Mouse (Mus musculus): ENCODE data around the gene Zfp872. TPM values are rescaled to one million over a fixed set of nuclear protein-coding genes. Genes with fewer than 3 reads are reported as not detected.

Gene Zfp872
- total and polyA plus RNA-seq, 3 experiments: not detected

GRCm38 (mm10) chr9:22156497-22157245 is 31.2 kb upstream of the Zfp872 start, which contains the start of gene Pigyl (continued):
- TF ChIP-seq GABPA (IDR thresholded peaks at IDR 0.05; ENCODE audit: low read depth, low read length): no peak
- TF ChIP-seq CHD1 (IDR thresholded peaks at IDR 0.05; ENCODE audit: low read depth, low read length): 0 out of 2 replicates have a peak, but pooled peaks have one; percentile 34
- TF ChIP-seq ZC3H11A (IDR thresholded peaks at IDR 0.05; ENCODE audit: low read depth, low read length): no peak
- peak; percentile 49; the same call in 1 of the 2 replicates for TF ChIP-seq MYC (IDR thresholded peaks at IDR 0.05; ENCODE audit: low read depth, low read length)
- no peak for TF ChIP-seq TAL1 (IDR thresholded peaks at IDR 0.05; ENCODE audit: low read length)
- peak; percentile 72 for TF ChIP-seq USF1 (IDR thresholded peaks at IDR 0.05; ENCODE audit: low read depth, low read length)
- no peak for TF ChIP-seq MEF2A (IDR thresholded peaks at IDR 0.05; ENCODE audit: extremely low read depth, insufficient replicate concordance, low read depth, low read length, poor library complexity, severe bottlenecking)
- no peak; the same call in 1 of the 2 replicates for TF ChIP-seq RAD21 (IDR thresholded peaks at IDR 0.05; ENCODE audit: low read depth, low read length)
- no peak for TF ChIP-seq MYB (IDR thresholded peaks at IDR 0.05; ENCODE audit: low read depth, low read length)
- TF ChIP-seq POLR2AphosphoS5 (IDR thresholded peaks at IDR 0.05; ENCODE audit: borderline replicate concordance, low read depth, low read length): no peak
- peak; percentile 84 for TF ChIP-seq HCFC1 (IDR thresholded peaks at IDR 0.05; ENCODE audit: low read depth, low read length)
- TF ChIP-seq BHLHE40 (IDR thresholded peaks at IDR 0.05; ENCODE audit: borderline replicate concordance, low read depth, low read length): 0 out of 2 replicates have a peak, but pooled peaks have one; percentile 8
- peak; percentile 35; the same call in 1 of the 2 replicates for TF ChIP-seq RCOR1 (IDR thresholded peaks at IDR 0.05; ENCODE audit: low read depth, low read length)
- peak; percentile 97 for TF ChIP-seq ZMIZ1 (IDR thresholded peaks at IDR 0.05; ENCODE audit: low read depth, low read length)
- peak; percentile 55 for TF ChIP-seq ZNF384 (IDR thresholded peaks at IDR 0.05; ENCODE audit: low read depth, low read length)
- TF ChIP-seq SIN3A (IDR thresholded peaks at IDR 0.05; ENCODE audit: low read length): peak; percentile 87
- peak; percentile 37 for TF ChIP-seq SMC3 (IDR thresholded peaks at IDR 0.05; ENCODE audit: low read depth, low read length)
- TF ChIP-seq ETS1 (IDR thresholded peaks at IDR 0.05; ENCODE audit: low read depth, low read length): no peak; the same call in 1 of the 2 replicates
- TF ChIP-seq KAT2A (conservative IDR thresholded peaks at IDR 0.05; ENCODE audit: low read depth, low read length): peak; percentile 72
- TF ChIP-seq MAX (IDR thresholded peaks at IDR 0.05; ENCODE audit: low read length): peak; percentile 76
- TF ChIP-seq GATA1 (IDR thresholded peaks at IDR 0.05; ENCODE audit: low read depth, low read length): no peak
- TF ChIP-seq POLR2A (IDR thresholded peaks at IDR 0.05; ENCODE audit: control insufficient read depth in 1 of 2, insufficient read depth in 1 of 2, low read depth in 1 of 2, low read length in 2 of 2, poor library complexity in 1 of 2): peak; percentile 98 to 99
- peak; percentile 98 for TF ChIP-seq POLR2AphosphoS2 (IDR thresholded peaks at IDR 0.05; ENCODE audit: low read length)
- TF ChIP-seq NELFE (IDR thresholded peaks at IDR 0.05; ENCODE audit: low read depth, low read length): peak; percentile 100
